Mouse (Mus musculus): ENCODE measurements around the gene Sik2.
A peak's percentile ranks its signal among the peaks of the same experiment; 100 is the strongest.

DNA sequence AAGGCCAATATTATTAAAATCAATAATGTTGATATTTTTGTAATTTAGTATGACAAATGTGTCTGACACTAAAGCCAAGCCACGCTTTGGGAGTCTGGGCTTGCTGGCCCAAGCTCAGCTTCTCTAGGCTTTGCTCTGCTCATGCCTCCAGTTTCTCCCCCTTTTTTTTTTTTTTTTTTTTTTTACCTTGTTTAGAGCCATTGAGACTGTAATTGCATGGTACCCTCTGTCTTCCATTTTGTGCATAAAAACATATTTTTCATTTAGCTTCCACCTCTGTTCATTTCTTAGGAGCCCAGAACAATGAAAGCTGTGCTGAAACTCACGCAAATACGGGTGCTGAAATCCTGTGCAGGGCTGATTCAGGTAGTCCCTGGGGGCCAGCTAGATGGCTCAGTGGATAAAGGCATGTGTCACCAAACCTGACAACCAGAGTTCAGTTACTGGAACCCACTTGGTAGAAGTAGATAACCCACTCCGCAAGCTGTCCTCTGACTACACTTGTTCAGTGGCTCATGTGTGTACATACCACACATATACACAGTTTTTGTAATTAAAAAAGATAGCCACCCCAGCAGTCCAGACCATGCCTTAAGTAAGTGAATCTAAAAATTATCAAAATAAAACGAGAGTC is 153.6 kb downstream of the Sik2 start:
- peak; percentile 70 to 84 for TF ChIP-seq EP300 (IDR thresholded peaks at IDR 0.05; ENCODE audit: low read depth in 1 of 2, low read length in 2 of 2)
- no peak for TF ChIP-seq ZC3H11A (IDR thresholded peaks at IDR 0.05; ENCODE audit: low read depth, low read length)
- TF ChIP-seq CTCF (IDR thresholded peaks at IDR 0.05 in 2 of 3, conservative IDR thresholded peaks at IDR 0.05 in 1 of 3; ENCODE audit: control insufficient read depth in 1 of 3, insufficient read depth in 1 of 3, low read depth in 2 of 3, low read length in 3 of 3, poor library complexity in 1 of 3, severe bottlenecking in 1 of 3), result no peak
- no peak for TF ChIP-seq USF1 (IDR thresholded peaks at IDR 0.05; ENCODE audit: low read depth, low read length)
- peak; percentile 80 for TF ChIP-seq GATA1 (IDR thresholded peaks at IDR 0.05; ENCODE audit: low read depth, low read length)
- TF ChIP-seq RAD21 (IDR thresholded peaks at IDR 0.05; ENCODE audit: low read depth, low read length), result no peak
- TF ChIP-seq SMC3 (IDR thresholded peaks at IDR 0.05; ENCODE audit: low read depth, low read length), result no peak
- no peak for TF ChIP-seq POLR2A (IDR thresholded peaks at IDR 0.05; ENCODE audit: control insufficient read depth in 1 of 2, insufficient read depth in 1 of 2, low read depth in 1 of 2, low read length in 2 of 2, poor library complexity in 1 of 2)
- TF ChIP-seq POLR2AphosphoS2 (IDR thresholded peaks at IDR 0.05; ENCODE audit: low read length), result no peak
- TF ChIP-seq ETS1 (IDR thresholded peaks at IDR 0.05; ENCODE audit: low read depth, low read length), result peak; percentile 40; the same call in 1 of the 2 replicates
- peak; percentile 40; the same call in 1 of the 2 replicates for TF ChIP-seq RCOR1 (IDR thresholded peaks at IDR 0.05; ENCODE audit: low read depth, low read length)

All from MEL (cell line).